Mouse (Mus musculus) left cerebral cortex, postnatal 14 days (tissue): Measurements from ENCODE around the gene 1700010I14Rik. TPM values are rescaled to one million over a fixed set of nuclear protein-coding genes. Genes with fewer than 3 reads are reported as not detected.

Experiments used
- DNase-seq, 2 experiments: peaks; one replicate each; pipeline ENCODE4 v3.0.0; 2021 to 2022; ENCODE audit warnings: low spot score in 2 of 2, mixed read lengths in 1 of 2
- intact Hi-C: fragments of 180-260 bp; cut with DNase I; formaldehyde crosslinking; loops from one replicate; pipeline ENCODE4 v1.15.1; 2025
- total RNA-seq, 2 experiments: library from RNA; stranded (reverse); gene quantifications; 2 replicates each; pipeline ENCODE4 v1.2.3; 2021

Gene 1700010I14Rik
- total RNA-seq, 2 experiments from 2014 or later: 0.75 to 1.1 TPM

DNA sequence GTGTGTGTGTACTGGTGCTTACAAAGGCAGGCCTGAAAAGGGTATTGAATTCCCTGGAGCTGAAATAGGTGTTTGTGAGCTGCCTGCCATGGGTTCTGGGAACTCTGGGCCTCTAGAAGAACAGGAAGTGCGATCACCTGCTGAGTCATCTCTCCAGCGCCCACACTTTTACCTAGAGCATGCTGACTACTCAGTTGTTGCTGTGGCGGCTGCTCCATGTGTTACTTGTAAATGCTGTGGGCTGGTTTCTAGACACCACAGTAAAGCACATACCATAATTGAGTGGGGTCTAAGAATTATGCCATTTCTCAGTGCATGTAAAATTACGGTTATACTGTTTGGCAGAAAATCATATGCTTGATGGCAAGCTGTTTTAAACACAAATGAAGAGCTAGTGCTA, 14.3 kb downstream of the 1700010I14Rik start:
- peak; percentile 37 to 54 for DNase-seq
- intact Hi-C loops: no loop called here

DNA sequence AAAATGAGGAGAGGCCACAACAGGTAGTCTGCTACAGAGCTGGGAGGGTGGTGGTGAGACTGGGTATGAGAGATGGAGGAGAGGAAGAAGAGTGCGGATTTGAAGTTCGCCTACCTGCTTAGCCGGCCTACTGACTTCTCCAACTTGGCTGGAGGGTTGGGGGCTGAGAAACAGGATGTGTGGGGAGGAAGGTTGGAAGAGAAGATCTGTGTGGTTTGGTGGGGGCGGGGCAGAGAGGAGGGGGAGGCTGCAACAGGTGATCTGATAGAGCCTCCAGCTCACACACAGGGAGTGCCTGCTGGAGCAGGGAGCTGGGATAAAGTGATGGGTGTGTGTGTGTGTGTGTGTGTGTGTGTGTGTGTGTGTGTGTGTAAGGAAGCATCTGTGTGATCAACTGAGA, 16.4 kb downstream of the 1700010I14Rik start:
- intact Hi-C loops: no loop called here

DNA sequence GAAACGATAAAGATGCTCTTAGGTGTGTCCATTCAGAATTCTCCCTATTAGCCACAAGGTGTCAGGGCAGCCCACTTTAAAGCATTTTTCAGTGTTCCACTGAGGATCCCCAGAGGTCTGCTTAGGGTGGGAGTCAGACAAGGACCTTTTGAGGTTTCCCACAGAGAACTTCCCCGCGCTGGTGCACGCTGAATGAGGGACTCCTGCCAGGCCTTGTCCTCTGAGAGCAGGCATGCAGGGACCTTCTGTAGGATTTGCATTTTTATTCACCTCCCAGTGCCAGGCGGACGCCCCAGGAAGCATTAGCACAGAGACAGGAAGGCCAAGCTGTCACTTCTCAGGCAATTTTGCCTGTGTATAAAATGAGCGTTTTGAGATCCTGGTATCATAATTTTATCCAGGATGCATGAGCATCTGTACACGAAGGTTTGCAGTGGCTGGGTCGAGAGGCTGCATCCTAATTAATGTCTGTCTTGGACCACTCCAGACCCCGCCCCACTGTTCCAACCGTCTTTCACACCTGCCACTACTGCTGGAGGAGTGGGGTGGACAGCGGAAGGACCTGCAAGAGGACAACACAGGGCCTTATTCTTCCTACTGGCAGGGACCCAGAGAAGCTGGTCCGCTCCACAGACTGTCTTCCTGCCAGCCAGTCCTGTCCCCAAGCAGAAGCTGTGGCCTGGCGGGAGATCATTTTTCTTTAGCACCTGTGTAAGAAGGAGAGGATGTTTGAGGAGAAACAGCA, 35.2 kb downstream of the 1700010I14Rik start:
- peak; percentile 43 to 44 for DNase-seq
- intact Hi-C loops: loop anchor here (10.0 kb wide), 1 partner anchor 1291 kb away; the partner anchor contains the start of gene Qk

More for the DNA sequence above, 16.4 kb downstream of the 1700010I14Rik start:
- DNase-seq: no peak

DNA sequence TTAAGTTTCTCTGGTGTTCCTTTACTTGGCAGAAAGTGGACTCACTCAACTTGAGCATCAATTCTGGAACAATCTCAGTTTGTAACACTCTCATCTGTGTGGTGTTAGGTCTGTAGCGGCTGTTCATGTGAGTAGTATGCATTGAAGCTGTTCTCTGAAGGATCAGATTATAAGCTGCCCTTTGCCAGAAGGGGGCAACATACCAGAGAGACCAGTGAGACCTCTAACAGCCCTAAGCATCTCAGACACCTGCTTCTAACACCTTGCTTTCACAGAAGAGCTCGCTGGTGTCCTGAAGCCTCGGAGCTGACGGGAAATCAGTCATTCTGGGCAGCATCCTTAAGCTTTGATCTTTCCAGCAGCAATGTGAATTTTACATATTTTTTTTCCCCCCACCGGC, 42.0 kb downstream of the 1700010I14Rik start:
- intact Hi-C loops: loop anchor here (5.0 to 10.0 kb wide), 3 partner anchors 117 to 725 kb away; no protein-coding TSS in a partner anchor
- DNase-seq: no peak

GRCm38 (mm10) chr17:9031241-9032141, 43.4 kb downstream of the 1700010I14Rik start:
- peak; percentile 90 to 91 for DNase-seq
- intact Hi-C loops: loop anchor here (5.0 to 10.0 kb wide), 3 partner anchors 116 to 723 kb away; no protein-coding TSS in a partner anchor

DNA sequence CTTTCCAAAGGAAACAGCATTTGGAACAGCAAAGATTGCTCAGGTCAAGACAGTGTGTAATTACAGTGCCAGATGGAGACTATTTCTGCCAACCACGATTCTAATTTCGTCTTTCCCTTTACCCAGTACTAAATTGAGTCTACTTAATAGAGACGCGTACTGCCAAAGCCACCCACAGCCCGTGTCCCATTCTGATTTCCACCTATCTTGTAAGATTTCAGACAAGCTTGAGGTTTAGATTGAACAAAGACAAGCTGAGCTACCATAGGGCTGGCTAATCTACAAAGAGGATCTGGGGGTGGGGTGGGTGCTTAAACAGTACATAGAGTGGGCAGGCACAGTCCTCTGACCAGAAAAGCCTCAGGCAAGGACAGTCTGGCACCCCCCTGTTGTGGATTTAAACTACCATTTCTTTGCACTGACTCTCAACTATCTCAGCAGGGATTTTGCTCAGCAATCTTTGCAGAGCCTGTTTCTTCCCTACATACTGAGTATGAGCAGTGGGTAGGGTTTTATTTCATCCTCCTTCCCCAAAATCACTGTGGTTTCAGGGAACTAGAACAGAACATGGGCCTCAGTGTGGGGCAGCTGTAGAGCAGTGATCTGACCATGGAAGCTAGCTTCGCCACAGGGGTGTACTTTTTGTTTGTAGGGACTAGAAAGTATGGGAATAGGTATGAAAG, 44.4 kb downstream of the 1700010I14Rik start:
- intact Hi-C loops: loop anchor here (5.0 to 10.0 kb wide), 3 partner anchors 115 to 722 kb away; no protein-coding TSS in a partner anchor
- peak; percentile 18 to 29 for DNase-seq

DNA sequence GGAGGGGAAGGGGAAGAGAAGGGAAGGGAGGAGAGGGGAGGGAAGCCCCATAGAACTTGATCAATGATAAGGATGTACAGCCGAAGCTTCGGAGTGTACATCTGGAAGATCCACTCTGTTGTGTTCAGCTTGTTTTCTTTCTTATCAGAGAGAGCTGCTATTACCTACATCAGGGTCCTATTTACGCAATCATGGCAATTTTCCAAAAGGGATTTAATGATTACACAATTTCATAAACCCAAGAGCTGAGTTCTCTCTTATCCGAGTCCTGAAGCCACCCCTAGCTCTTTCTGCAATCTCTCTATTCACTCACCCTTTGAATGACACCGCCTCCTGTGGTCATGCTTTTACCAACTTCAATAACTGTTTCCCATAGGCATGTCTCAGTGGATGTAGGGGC, 45.4 kb downstream of the 1700010I14Rik start:
- no peak for DNase-seq
- intact Hi-C loops: loop anchor here (5.0 to 10.0 kb wide), 3 partner anchors 114 to 721 kb away; no protein-coding TSS in a partner anchor

DNA sequence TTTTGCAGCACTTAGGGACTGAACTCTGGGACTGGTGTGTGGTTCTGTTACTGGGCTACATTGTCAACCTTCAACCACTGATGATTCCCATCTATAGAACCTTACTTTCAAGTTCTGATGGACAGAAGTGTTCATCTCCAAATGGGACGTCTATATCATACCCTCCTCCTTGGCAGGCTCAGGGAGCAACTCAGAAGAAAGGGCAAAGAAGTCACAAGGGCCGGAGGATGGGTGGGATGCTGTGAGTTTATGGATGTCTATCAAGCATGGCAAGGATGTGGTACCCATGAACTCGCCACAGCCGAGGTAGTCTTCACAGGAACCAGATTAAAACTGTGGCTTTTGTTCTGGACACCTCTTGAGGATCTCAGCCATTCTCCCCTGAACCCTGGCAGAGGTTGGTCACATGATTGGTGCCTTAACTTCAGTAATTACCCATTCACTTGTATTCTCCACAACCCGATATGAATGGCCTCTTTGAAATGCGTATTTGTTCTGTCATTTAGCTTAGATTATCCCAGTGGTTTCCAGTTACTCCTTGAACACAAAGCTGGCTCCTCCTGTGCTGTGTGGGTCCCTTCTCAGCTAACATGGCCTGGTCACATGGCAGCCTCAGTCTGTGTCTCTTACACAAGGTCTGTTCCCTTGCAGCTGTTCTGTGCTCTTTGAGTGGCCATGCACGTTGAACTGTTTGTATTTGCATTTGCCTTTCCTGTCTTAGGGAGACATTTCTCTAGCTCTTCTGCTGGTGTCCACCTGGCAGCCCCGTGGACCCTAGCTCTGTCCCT, 47.6 kb downstream of the 1700010I14Rik start:
- intact Hi-C loops: loop anchor here (10.0 kb wide), 1 partner anchor 719 kb away; no protein-coding TSS in a partner anchor
- DNase-seq: no peak

DNA sequence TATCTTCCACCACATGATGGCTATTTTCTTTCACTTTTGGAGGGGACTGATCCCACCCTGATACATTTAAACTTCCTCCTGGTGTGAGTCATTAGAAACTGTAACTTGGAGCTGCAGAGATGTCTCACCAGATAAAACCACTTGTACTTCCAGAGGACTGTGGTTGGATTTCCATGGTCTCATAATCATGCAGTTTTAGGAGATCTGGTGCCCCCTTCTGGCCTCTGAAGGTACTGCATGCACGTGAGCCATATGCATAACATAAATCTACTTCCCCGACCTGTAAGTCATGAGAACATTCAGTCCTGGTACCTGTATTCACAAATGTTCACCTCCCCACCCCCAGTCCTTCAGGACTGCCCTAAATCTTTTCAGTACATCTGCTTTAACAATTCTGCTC, 54.6 kb downstream of the 1700010I14Rik start:
- intact Hi-C loops: no loop called here
- peak in 1 of 2 experiments; percentile 15 for DNase-seq

DNA sequence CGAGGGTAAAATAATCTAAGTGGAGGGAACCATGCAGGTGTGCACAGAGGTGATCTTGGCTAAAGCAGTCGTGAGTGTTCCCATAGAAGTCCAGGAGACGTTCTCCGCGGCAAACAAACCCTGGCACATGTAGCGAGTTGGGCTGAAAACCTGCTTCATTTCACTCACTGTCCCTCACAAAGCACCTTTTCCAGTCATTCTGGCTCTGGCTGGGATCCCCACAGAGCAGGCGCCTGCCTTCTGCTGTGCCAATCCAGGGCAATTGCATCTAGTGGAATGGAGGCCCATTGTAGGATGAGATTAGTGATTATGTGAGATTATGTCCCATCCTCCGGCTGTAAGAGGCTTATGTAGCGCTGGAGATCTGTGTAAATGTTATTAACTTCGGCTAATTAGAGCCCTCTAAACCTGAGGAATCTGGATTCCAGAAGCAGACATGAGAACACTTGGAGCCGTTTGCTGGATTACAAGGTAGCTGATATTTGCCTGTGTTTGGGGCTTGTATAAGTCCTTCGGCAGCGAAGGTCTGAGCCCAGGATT, 64.4 kb downstream of the 1700010I14Rik start:
- no peak for DNase-seq
- intact Hi-C loops: no loop called here

GRCm38 (mm10) chr17:9059360-9059932, 71.3 kb downstream of the 1700010I14Rik start:
- intact Hi-C loops: no loop called here
- no peak for DNase-seq
